Mouse (Mus musculus) megakaryocyte, embryonic 14.5 days (primary cell): Measurements from ENCODE around the gene Arhgdib.

Experiments
- FLI1 ChIP-seq: IDR thresholded peaks from 2 replicates; pipeline ENCODE4 v1.6.1; 2012; ENCODE audit warnings: low read length, inconsistent platforms, mixed read lengths
- GATA1 ChIP-seq: IDR thresholded peaks from 3 replicates; pipeline ENCODE4 v1.6.1; 2012; ENCODE audit warnings: mixed read lengths, low read length, inconsistent platforms, borderline replicate concordance

- TF ChIP-seq GATA1 (no peak), FLI1 (no peak)
Measured at GRCm38 (mm10) chr6:136912751-136913265, 28.9 kb downstream of the Arhgdib start.
